Mouse (Mus musculus) layer of hippocampus, postnatal 25 days (tissue): Measurements from ENCODE around the gene Arsg. TPM values are rescaled to one million over a fixed set of nuclear protein-coding genes. Genes with fewer than 3 reads are reported as not detected.
"Not testable (repeated sequence)": the region's sequence is repeated elsewhere in the genome, so short reads cannot be mapped to it uniquely, and the experiment has no call there.

Experiments used
- DNase-seq, 2 experiments: peaks; one replicate each; pipeline ENCODE4 v3.0.0; 2022; ENCODE audit warnings: mixed read lengths in 2 of 2, low spot score in 1 of 2; ENCODE audit errors: extremely low spot score in 1 of 2
- total RNA-seq, 2 experiments: library from RNA; stranded (reverse); gene quantifications; 2 replicates each; pipeline ENCODE4 v1.2.3; 2021

Gene Arsg
- total RNA-seq, 2 experiments from 2014 or later: 11.4 to 12.3 TPM

DNA sequence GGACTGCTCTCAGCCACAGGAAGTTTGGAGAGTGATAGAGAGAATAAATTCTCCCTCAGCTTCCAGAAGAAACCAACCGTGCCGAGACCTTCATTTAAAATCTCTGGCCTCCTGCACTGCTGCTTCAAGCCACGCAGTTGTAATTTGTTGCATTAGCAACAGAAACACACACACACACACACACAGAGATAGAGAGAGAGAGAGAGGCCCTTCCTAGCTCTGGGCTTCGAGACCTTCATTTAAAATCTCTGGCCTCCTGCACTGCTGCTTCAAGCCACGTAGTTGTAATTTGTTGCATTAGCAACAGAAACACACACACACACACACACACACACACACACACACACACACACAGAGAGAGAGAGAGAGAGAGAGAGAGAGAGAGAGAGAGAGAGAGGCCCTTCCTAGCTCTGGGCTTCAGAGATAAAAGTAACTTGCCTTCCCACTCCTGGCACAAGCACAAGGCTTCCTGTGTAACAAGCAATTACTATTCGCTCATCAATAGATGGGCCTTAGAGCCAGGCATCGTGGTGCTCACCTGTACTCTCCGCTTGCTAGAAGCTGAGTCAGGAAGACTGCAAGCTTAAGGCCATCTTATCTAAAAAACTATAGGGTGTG is 19.8 kb downstream of the Arsg start:
- not testable (repeated sequence) for DNase-seq

DNA sequence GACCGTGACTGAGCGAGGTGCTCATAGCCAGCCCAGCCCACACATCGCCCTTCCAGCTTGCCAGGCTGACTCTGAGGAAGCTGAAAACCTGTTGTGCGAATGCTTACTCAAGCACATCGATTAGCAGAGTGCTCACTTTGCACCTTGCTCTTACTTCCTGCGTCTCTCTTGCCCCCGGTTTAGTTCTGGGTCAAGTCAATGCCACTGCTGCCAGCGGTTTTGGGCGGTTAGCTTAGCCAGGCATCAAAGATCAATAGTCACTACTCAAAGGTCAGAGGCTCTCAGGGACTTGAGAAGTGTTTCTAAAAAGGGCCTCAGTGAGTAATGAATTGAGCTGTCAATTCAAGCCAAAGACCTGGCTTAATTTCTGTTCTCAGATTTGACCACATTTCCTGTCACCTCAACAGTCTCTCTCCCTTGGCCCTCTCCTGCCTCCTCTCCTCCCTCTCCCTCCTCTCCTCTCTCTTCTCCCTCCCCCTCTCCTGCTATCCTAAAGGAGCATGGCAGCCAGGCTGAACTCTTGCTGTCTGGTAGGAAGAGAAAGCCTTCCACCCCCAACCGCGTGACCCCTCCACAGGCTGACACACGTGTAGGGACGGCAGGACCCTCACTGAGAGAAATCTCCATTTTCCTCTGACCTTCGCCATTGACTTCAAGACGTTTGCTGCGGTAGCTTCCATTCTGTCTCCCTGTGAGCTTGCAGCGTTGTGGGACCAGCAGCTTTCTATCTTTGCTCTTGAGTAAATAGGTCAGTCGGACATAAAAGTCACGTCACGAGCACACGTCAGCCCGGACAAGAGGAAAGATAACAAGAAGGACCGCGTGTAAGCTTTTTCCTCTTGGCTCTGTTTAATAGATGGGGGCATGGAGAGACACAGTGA is 22.0 kb downstream of the Arsg start:
- DNase-seq: no peak

DNA sequence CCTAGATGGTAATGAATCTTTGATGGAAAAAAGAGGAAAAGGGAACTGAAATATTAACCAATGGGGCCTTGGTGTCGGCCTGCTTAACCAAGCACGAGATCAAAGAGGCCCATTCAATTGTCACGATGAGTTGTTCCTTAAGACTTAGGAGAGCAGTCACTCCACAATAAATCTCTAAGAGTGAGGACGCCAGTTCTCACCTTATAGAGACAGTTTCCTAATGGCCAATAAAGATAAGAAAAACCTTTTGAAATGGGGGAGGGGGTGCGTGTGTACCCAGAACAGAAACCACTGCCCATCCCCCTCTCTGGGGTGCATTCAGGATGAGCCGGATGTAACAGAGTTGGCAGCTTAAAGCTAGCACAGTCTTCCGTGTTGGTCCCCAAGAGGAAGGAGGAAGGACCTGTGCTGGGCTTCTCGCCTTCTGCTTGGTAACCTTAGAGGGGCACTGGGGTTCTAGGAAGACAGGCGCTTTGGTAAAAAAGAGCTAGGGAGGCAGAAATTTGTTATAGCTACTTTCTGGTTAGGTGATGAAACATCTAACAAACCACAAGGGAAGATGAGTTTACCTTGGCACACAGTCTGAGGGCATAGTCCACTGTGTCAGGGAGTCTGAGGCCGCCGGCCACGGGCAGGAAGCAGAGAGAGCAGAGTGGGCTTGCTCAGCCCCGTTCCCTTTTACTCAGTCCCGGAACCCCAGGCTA is 22.7 kb downstream of the Arsg start:
- DNase-seq: no peak

DNA sequence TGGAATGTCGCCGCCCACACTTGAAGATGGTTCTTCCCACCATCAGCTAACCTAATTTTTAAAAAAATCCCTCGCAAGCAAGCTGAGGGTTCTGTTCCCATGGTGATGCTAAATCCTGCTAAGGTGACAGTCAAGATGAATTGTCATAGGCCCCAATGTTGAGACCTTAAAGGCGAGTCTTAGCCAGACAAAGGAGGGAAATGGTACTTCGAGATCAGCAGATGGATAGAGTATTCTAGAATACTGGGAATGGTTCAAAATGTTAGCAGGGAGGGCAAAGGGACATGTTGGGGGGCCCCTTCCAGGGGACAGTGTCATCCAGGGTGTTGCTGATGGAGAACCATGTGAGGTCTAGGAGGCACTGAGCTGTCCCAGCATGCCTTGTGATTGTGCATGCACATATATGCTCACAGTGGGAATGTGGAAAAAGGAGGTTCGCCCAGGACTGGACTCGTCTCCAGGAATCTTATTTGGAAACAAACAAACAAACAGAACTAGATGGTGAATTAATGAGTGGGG is 23.4 kb downstream of the Arsg start:
- DNase-seq: no peak

DNA sequence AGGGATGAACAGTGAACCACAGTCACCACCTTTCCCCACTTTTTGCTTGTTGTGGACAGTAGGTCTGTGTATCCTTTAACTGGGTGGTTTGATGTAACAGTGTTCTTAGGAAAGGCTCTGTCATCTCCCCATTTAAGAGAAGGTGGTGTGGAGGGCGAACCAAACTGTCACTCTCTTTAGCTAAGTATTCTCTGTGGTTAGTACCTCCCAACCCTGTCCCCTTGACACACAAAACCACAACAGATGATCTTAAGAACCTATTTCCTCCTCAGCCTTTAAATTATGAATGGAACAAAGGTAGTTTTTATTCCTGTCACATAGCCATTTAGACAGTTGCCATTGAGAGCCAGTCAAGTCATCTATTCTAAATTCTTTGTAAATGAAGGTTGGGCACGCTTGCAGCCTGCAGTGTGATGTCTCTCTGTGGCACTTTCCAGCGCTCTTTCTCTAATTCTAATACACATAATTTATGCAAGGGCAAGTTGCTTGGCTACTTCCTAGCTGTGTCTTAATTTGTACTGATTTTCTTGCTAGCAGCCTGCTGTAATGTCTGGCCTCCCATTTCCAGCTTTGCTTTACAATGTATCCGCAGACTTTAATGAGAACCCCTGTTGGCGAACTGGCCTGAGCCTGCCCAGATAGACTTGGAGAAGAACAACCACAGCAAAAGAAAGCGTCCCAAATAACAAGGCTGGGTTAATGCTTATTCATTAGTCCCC is 24.0 kb downstream of the Arsg start:
- DNase-seq: no peak

GRCm38 (mm10) chr11:109497990-109498389 is 24.8 kb downstream of the Arsg start:
- no peak for DNase-seq

DNA sequence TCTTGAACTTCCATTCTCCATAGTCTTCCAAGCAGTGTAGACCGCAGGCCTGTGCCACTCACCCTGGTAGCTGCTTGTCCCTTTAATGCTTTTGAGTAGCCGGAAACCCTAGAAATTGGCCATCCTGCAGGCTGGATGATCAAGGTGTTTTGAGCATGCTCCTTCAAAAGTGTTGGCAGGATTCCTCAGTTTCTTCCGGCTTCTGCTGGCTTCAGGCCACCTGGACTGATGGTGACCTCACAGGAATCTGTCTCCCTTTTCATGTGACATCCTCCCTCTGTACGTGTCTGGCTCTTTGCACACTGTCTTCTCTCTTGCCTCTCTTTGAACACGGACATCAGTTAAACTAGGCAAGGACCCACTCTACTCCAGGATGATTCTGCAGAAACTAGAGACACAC is 27.0 kb downstream of the Arsg start:
- DNase-seq: no peak

- no peak for DNase-seq
Observed at GRCm38 (mm10) chr11:109504977-109505376, 31.8 kb downstream of the Arsg start.

DNA sequence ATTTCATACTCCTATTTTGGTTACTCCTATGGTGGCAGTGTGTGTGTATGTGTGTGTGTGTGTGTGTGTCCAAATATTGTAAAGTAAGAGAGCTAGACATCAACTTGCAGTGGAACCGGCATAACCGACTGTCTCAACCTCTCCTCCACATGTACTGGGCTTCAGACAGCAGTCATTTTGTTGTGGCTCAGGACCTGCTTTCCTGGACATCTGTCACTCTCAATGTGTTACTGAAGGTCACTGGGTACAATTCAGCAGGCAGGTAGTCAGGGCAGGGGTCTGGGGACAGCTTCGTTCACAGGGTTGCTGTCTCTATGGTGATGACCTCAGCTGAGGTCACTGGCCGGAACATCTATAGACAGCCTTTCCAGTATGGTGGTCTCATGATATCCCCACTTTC is 32.6 kb downstream of the Arsg start:
- no peak for DNase-seq

GRCm38 (mm10) chr11:109507068-109507467 is 33.9 kb downstream of the Arsg start:
- DNase-seq: no peak

DNA sequence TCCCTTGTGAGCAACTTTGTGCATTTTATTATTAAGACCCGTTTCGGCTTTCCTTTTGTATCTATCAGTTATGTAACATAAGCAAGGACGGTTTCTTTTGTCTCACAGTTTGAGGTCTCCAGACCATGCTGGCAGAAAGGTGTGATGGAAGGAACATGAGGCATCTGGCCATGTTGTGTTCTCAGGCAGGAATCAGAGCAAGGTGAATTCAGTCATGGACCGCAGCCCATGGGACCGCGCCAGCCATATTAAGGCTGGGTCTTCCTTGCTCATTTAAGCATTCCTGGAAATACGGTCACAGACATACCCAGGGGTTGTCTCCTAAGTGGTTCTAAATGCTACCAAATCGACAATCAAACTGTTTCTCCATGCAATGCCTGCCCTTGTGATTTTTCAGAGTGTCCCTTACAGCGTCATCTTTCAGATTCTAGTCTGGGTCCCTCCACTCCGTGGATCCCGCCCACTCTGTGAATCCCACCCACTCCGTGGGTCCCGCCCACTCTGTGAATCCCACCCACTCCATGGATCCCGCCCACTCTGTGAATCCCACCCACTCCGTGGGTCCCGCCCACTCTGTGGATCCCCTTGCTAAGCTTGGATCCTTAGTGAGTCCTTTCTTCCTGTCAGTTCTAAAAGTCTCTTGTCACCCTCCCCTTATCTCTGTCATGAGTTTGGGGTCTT is 40.0 kb downstream of the Arsg start:
- no peak for DNase-seq

- DNase-seq: no peak
Observed at GRCm38 (mm10) chr11:109514064-109514612, 41.0 kb downstream of the Arsg start.

DNA sequence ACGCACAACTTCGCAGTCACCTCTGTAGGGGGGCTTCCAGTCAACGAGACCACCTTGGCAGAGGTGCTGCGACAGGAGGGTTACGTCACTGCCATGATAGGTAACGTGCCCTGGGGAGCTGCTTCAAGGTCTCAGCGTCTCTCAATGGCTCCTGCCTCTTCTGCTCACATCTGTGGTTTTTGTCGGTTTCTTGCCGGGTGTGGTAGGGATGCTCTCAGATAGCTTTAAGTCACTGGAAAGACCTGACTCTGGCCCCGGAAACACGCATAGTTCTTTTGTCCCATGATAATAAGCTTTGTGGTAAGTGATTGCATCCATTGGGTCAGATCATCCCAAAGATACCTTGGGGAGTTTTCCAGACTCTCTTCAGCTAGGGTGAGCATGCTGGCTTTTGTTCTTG is 44.2 kb downstream of the Arsg start:
- no peak for DNase-seq

GRCm38 (mm10) chr11:109517816-109518215 is 44.6 kb downstream of the Arsg start:
- DNase-seq: no peak

DNA sequence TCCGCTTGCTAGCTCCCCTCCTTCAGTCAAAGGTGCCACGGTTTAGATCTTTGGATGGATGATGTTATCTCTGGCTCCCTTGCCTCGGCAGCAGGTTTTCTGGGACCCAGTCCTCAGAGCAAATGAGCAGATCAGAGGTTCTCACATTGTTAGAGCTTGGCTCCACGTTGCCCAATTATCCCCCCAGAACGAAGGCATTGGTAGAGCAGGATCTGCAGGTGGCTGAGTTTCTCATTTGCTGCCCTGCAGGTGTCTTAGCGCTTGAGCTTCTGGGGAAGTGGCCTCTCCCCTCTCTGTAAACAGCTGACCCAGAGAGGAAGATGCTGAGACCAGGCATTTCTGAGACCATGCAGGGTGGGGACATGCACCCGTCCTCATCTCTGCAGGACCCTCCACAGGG is 47.8 kb downstream of the Arsg start:
- no peak for DNase-seq

GRCm38 (mm10) chr11:109524869-109525268 is 51.7 kb downstream of the Arsg start:
- no peak for DNase-seq

DNA sequence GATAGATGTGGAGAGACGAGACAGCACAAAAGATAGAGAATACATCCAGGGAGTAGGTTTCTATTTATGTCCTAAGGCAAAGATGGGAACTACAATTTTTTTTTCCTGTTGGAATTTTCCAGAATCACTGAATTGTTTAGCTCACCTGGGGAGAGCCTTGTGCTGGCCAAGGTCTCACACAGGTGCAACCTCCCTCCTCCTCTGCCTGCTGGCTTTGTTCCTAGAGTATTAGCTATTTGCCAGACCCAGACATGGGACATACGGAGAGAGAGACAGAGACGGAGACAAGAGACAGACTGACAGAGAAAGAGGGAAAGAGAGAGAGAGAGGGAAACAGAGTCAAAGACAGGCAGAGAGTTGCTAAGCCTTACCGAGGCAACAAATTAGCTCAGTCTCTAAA is 52.4 kb downstream of the Arsg start:
- no peak for DNase-seq

- DNase-seq: no peak
Observed at GRCm38 (mm10) chr11:109530030-109530429, 56.9 kb downstream of the Arsg start.

DNA sequence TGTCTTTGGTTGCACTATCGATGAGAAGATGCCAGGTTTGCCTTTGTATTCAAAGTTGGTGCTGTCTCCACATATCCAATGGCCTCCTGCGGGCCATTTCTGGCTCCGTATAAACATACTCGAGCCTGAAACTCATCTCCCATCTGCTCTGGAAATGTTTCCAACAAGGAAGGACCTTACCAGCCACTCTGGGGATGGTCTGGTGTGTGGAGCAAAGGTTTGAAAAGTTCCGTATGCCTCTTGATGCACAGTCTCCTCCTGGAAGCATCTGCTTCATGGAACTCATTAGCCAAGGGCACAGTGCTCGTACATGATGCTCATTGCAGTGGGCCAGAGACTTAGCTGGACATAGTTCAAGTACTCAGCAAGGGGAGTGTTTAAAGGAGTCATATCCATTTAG is 62.8 kb downstream of the Arsg start:
- DNase-seq: no peak

DNA sequence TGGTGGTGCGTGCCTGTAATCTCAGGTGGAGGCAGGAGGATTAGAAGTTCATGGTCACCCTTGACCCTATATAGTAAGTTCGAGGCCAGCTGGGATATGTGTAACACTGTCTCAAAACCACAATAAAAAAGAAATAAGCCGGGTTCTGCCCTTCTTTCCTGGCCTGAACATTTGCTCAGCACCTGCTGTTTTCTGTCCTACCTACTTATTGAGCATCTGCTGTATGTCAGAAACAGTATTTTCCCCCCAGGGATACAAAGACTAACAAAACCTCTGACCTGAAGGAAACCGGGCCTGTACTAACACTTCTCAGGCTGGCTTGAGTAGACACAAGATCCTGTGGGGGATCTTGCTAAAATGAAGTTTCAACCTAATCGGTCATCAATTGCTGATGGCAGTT is 63.8 kb downstream of the Arsg start:
- no peak for DNase-seq
